Mouse (Mus musculus) G1E-ER4 (cell line): Measurements from ENCODE around the gene Pnpla2. TPM values are rescaled to one million over a fixed set of nuclear protein-coding genes. Genes with fewer than 3 reads are reported as not detected.

Source experiments
- GATA1 ChIP-seq: IDR thresholded peaks from one replicate; pipeline ENCODE4 v1.8.0; 2012; ENCODE audit warnings: low read length, inconsistent platforms
- polyA plus RNA-seq: library from polyadenylated mRNA; stranded (reverse); fragments of >175 nt; gene quantifications from 2 replicates; pipeline ENCODE4 v1.2.3, GENCODE M21; 2012

Pnpla2 gene
- polyA plus RNA-seq, 1 experiment = 77.3 TPM

- no peak for TF ChIP-seq GATA1
Measured at GRCm38 (mm10) chr7:141429310-141429709, 25.7 kb upstream of the Pnpla2 start, which contains the start of gene Cend1. Gene Cend1 (minus strand): TSS chr7:141429491.

GRCm38 (mm10) chr7:141429840-141430584 is 25.0 kb upstream of the Pnpla2 start:
- no peak for TF ChIP-seq GATA1

GRCm38 (mm10) chr7:141430585-141431240 is 24.3 kb upstream of the Pnpla2 start:
- no peak for TF ChIP-seq GATA1

- no peak for TF ChIP-seq GATA1
Measured at GRCm38 (mm10) chr7:141431434-141432185, 23.4 kb upstream of the Pnpla2 start.

GRCm38 (mm10) chr7:141432186-141432611 is 22.8 kb upstream of the Pnpla2 start:
- TF ChIP-seq GATA1 = no peak

GRCm38 (mm10) chr7:141432741-141433516 is 22.1 kb upstream of the Pnpla2 start:
- no peak for TF ChIP-seq GATA1

GRCm38 (mm10) chr7:141433517-141434400 is 21.2 kb upstream of the Pnpla2 start:
- no peak for TF ChIP-seq GATA1

GRCm38 (mm10) chr7:141434464-141434863 is 20.5 kb upstream of the Pnpla2 start:
- no peak for TF ChIP-seq GATA1

GRCm38 (mm10) chr7:141435129-141435855 is 19.7 kb upstream of the Pnpla2 start:
- no peak for TF ChIP-seq GATA1

- no peak for TF ChIP-seq GATA1
Measured at GRCm38 (mm10) chr7:141435856-141436522, 19.0 kb upstream of the Pnpla2 start.

- no peak for TF ChIP-seq GATA1
Measured at GRCm38 (mm10) chr7:141436523-141436892, 18.5 kb upstream of the Pnpla2 start.

GRCm38 (mm10) chr7:141437178-141438120 is 17.5 kb upstream of the Pnpla2 start, which contains the start of gene Slc25a22:
Gene Slc25a22 (minus strand): TSS chr7:141437892.
- no peak for TF ChIP-seq GATA1
